Comparison of ENCODE assay signal across 21 mouse cellular contexts in the genomic region with DNA sequence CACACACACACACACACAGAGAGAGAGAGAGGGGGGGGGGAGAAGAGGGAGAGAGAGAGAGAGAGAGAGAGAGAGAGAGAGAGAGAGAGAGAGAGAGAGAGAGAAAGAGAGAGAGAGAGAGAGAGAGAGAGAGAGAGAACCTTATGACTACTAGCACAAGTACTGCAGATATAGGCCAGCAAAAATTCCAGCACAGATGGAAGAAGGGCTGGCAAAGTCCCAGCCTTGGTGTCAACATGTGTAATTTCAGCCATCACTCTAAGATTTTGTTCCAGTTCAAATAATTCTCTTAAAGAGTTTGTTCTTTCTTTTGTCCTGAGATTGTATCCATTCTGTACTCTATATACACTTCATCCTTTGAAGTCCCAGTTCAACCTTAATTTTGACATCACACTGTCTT.
DNase-seq lines count a peak whose midpoint lies in the region; ATAC-seq lines count a peak whose summit lies in the region.
"Had no signal": no experiment of that assay in that cellular context is flagged by ENCODE, and none has a peak within 500 bp of the region (broad histone marks: within the 10 kb centered on the region; RNA-seq: fewer than 3 reads in every experiment).

No protein-coding gene starts in this region.

- ATAC-seq in forebrain, embryonic 14.5 days, result no peak
- no peak for ATAC-seq in forebrain, embryonic 16.5 days
- ATAC-seq: activated CD4-positive, CD25-positive, alpha-beta regulatory T cell, adult 4 months; forebrain, embryonic 13.5 days; hindbrain, embryonic 16.5 days; intestine, embryonic 15.5 days had no signal

- H3K27me3 ChIP-seq in forebrain, embryonic 14.5 days (replicated peaks; ENCODE audit: control insufficient read depth, insufficient read depth, low read length), result no peaks in the 10 kb centered on the region
- no peaks in the 10 kb centered on the region for H3K27me3 ChIP-seq in forebrain, embryonic 16.5 days (replicated peaks; ENCODE audit: control insufficient read depth, insufficient read depth, low read length)
- no peaks in the 10 kb centered on the region for H3K27me3 ChIP-seq in hindbrain, embryonic 10.5 days (ENCODE audit: insufficient read depth, poor library complexity, severe bottlenecking)
- H3K27me3 ChIP-seq: forebrain, embryonic 13.5 days; intestine, embryonic 15.5 days had no signal

- no peak overlapping the region for H3K9ac ChIP-seq in forebrain, embryonic 14.5 days (ENCODE audit: low read length)
- no peak overlapping the region for H3K9ac ChIP-seq in forebrain, embryonic 16.5 days (replicated peaks; ENCODE audit: low read depth, low read length)
- H3K9ac ChIP-seq: forebrain, embryonic 13.5 days; intestine, embryonic 15.5 days had no signal

- H3K36me3 ChIP-seq in forebrain, embryonic 14.5 days (ENCODE audit: control insufficient read depth, insufficient read depth, low read length), result no peaks in the 10 kb centered on the region
- H3K36me3 ChIP-seq in forebrain, embryonic 16.5 days (ENCODE audit: control insufficient read depth, insufficient read depth), result no peaks in the 10 kb centered on the region
- no peaks in the 10 kb centered on the region for H3K36me3 ChIP-seq in hindbrain, embryonic 10.5 days
- H3K36me3 ChIP-seq: intestine, embryonic 15.5 days had no signal

- H3K27ac ChIP-seq in forebrain, embryonic 14.5 days (ENCODE audit: low read depth, low read length), result no peak overlapping the region
- no peak overlapping the region for H3K27ac ChIP-seq in forebrain, embryonic 16.5 days (ENCODE audit: low read length)
- no peak overlapping the region for H3K27ac ChIP-seq in hindbrain, embryonic 10.5 days
- H3K27ac ChIP-seq: forebrain, embryonic 13.5 days; intestine, embryonic 15.5 days; layer of hippocampus, adult 2 months had no signal

- no peak overlapping the region for H3K4me2 ChIP-seq in forebrain, embryonic 14.5 days (ENCODE audit: low read length)
- H3K4me2 ChIP-seq in forebrain, embryonic 16.5 days (ENCODE audit: low read length), result no peak overlapping the region
- H3K4me2 ChIP-seq: forebrain, embryonic 13.5 days; intestine, embryonic 15.5 days; midbrain, embryonic 11.5 days had no signal

- intact Hi-C loops in left cerebral cortex, postnatal 14 days (cut with DNase I), result no loop called here

- H3K4me3 ChIP-seq in forebrain, embryonic 14.5 days (ENCODE audit: low read depth, low read length), result no peak overlapping the region
- H3K4me3 ChIP-seq in forebrain, embryonic 16.5 days (replicated peaks; ENCODE audit: low read length), result no peak overlapping the region
- H3K4me3 ChIP-seq in hindbrain, embryonic 10.5 days, result no peak overlapping the region
- H3K4me3 ChIP-seq: forebrain, embryonic 13.5 days; intestine, embryonic 15.5 days; layer of hippocampus, adult 2 months had no signal

- H3K4me1 ChIP-seq in forebrain, embryonic 14.5 days (ENCODE audit: control insufficient read depth, insufficient read depth, low read length), result no peaks in the 10 kb centered on the region
- no peaks in the 10 kb centered on the region; the same call in none of the 2 replicates for H3K4me1 ChIP-seq in forebrain, embryonic 16.5 days (replicated peaks; ENCODE audit: control insufficient read depth, insufficient read depth, low read length)
- H3K4me1 ChIP-seq in hindbrain, embryonic 10.5 days (replicated peaks), result no peaks in the 10 kb centered on the region
- H3K4me1 ChIP-seq: intestine, embryonic 15.5 days had no signal

- peak; percentile 47 for DNase-seq in forebrain, embryonic 14.5 days (ENCODE audit: low spot score)
- DNase-seq in left cerebral cortex, postnatal 14 days (ENCODE audit: low spot score in 2 of 2), result peak; percentile 31 to 34
- no peak for DNase-seq in left cerebral cortex, adult 11 months (ENCODE audit: low spot score)
- DNase-seq in Muller cell, postnatal 12 days (ENCODE audit: inconsistent ontology term), result peak; percentile 7
- DNase-seq in brain, adult 2 months (ENCODE audit: low read depth, low spot score), result peak; percentile 65
- no peak for DNase-seq in hindbrain, embryonic 10.5 days (ENCODE audit: low spot score)
- DNase-seq in embryo, embryonic 10.5 days (ENCODE audit: low spot score), result no peak
- DNase-seq: adrenal gland, adult 8-10 months; heart, postnatal 4 days; kidney, adult 8-10 months; kidney, postnatal 10 days; layer of hippocampus, postnatal 36 days; lung, postnatal 10 days; thymus, postnatal 25 days had no signal

- no peaks in the 10 kb centered on the region for H3K9me3 ChIP-seq in forebrain, embryonic 14.5 days (replicated peaks; ENCODE audit: control insufficient read depth, low read length)
- H3K9me3 ChIP-seq in forebrain, embryonic 16.5 days (ENCODE audit: control insufficient read depth, low read length), result no peaks in the 10 kb centered on the region
- no peaks in the 10 kb centered on the region for H3K9me3 ChIP-seq in hindbrain, embryonic 10.5 days
- H3K9me3 ChIP-seq: forebrain, embryonic 13.5 days; intestine, embryonic 15.5 days had no signal

Comparison
In these comparisons a context has a peak if more than half of its experiments do, and no peak if none do; other contexts are left out.
1. DNase-seq: peak in forebrain, embryonic 14.5 days (single experiment), left cerebral cortex, postnatal 14 days (2 of 2), Muller cell, postnatal 12 days (single experiment) and brain, adult 2 months (single experiment); none in left cerebral cortex, adult 11 months (single experiment), hindbrain, embryonic 10.5 days (single experiment) and embryo, embryonic 10.5 days (single experiment).